Mouse (Mus musculus) thymus, adult 2 months (tissue): ENCODE results near the gene Ccdc115. TPM values are rescaled to one million over a fixed set of nuclear protein-coding genes. Genes with fewer than 3 reads are reported as not detected.

Experiments used
- DNase-seq: peaks from one replicate; pipeline ENCODE4 v3.0.0; 2021
- H3K27ac ChIP-seq: fragments of 200-500 bp; 2 replicates; pipeline ENCODE4 v1.5.1; 2012; ENCODE audit warnings: low read length, control low read depth; ENCODE audit not compliant: control insufficient read depth, insufficient read depth
- H3K27me3 ChIP-seq: fragments of 200-500 bp; 2 replicates; pipeline ENCODE4 v1.6.1; 2012; ENCODE audit warnings: mild to moderate bottlenecking, low read length, moderate library complexity, mixed read lengths; ENCODE audit not compliant: control insufficient read depth, insufficient read depth
- H3K36me3 ChIP-seq: fragments of 200-500 bp; 2 replicates; pipeline ENCODE4 v1.6.1; 2012; ENCODE audit warnings: mild to moderate bottlenecking, low read length, moderate library complexity; ENCODE audit not compliant: control insufficient read depth, insufficient read depth
- H3K4me1 ChIP-seq: fragments of 200-500 bp; replicated peaks from 2 replicates; pipeline ENCODE4 v1.6.1; 2012; ENCODE audit warnings: low read length; ENCODE audit not compliant: control insufficient read depth, insufficient read depth
- H3K4me3 ChIP-seq: fragments of 200-500 bp; 2 replicates; pipeline ENCODE4 v1.5.1; 2012; ENCODE audit warnings: mild to moderate bottlenecking, low read length, control low read depth, moderate library complexity; ENCODE audit not compliant: control insufficient read depth, insufficient read depth
- CTCF ChIP-seq: fragments of 200-500 bp; IDR thresholded peaks from 2 replicates; pipeline ENCODE4 v1.5.1; 2012; ENCODE audit warnings: mild to moderate bottlenecking, control low read depth, low read length, moderate library complexity, borderline replicate concordance; ENCODE audit not compliant: control insufficient read depth, poor library complexity, insufficient read depth; ENCODE audit errors: extremely low read depth
- POLR2A ChIP-seq: fragments of 200-500 bp; IDR thresholded peaks from 2 replicates; pipeline ENCODE4 v1.6.1; 2012; ENCODE audit warnings: mild to moderate bottlenecking, low read length, control low read depth, moderate library complexity; ENCODE audit not compliant: control insufficient read depth, poor library complexity, insufficient read depth; ENCODE audit errors: extremely low read depth
- WGBS: fragments of 180-500 bp; shearing (Covaris S2); methylation state at CpG from one replicate; pipeline ENCODE4 v1.1.7; 2018; 5-methylcytosine and 5-hydroxymethylcytosine counted together
- polyA plus RNA-seq: library from polyadenylated mRNA; depleted of rRNA; stranded (reverse); fragments of >200 nt; gene quantifications from 2 replicates; pipeline ENCODE4 v1.2.3, GENCODE M21; 2012

Ccdc115 gene
- polyA plus RNA-seq, 1 experiment, result 29.6 TPM

DNA sequence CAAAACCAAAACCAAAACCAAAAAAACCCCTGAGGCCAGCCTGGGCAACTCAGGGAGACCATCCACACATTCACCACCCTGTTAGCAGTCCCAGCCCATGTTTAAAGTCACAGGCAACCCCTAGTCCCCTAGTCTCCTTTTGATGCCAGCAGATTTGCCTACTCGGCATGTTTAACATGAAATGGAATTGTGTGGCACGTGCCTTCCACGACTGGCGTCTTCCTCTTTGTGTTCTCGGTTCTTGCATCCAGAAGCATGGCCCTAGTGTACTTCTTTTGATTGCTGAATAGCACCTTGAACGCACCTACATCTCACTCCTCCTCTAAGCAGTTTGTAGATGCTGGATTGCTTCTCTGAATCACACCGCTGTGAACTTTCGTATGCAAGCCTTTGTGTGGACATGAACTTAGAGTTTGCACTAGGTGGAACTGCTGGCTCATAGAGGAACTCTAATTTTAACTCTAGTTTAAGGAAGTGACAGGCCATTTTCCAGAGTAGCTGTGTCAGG is 24.9 kb upstream of the Ccdc115 start:
- no peak overlapping the region for H3K4me3 ChIP-seq
- DNase-seq, result no peak
- WGBS, result 22% methylated on average over 8 of the region's 8 CpGs

DNA sequence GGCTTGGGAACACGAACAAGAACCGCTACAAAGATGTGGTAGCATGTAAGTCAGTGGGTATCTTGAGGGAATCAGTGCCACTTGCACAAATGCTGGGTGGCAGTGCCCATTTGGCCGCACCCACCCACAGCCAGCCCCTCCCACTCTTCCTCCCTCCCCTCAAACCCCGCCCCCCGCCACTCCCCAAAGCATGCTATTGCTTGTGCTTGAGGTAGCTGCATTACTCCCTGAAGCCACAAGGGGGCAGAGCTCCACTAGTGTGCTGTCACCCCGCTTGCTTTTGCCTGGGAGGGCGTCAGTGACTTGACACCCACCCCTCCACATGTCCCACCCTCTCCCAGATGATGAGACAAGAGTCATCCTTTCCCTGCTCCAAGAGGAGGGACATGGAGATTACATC is 23.3 kb upstream of the Ccdc115 start:
- Histone ChIP-seq H3K36me3 (no peaks in the 10 kb centered on the region), H3K4me1 (peaks cover 7% of the 10 kb centered on the region; the same call in 1 of the 2 replicates), H3K27me3 (no peaks in the 10 kb centered on the region; the same call in 1 of the 2 replicates), H3K27ac (no peak overlapping the region), H3K4me3 (no peak overlapping the region)
- WGBS, result 24% methylated on average over 7 of the region's 7 CpGs
- DNase-seq, result peak; percentile 82
- TF ChIP-seq CTCF (peak; percentile 82; the same call in 1 of the 2 replicates), POLR2A (no peak)

More for the DNA sequence above, 24.9 kb upstream of the Ccdc115 start:
- no peaks in the 10 kb centered on the region for H3K36me3 ChIP-seq
- no peaks in the 10 kb centered on the region; the same call in 1 of the 2 replicates for H3K27me3 ChIP-seq
- no peak overlapping the region for H3K27ac ChIP-seq
- TF ChIP-seq POLR2A (no peak), CTCF (no peak)
- peaks cover 9% of the 10 kb centered on the region; the same call in 1 of the 2 replicates for H3K4me1 ChIP-seq

DNA sequence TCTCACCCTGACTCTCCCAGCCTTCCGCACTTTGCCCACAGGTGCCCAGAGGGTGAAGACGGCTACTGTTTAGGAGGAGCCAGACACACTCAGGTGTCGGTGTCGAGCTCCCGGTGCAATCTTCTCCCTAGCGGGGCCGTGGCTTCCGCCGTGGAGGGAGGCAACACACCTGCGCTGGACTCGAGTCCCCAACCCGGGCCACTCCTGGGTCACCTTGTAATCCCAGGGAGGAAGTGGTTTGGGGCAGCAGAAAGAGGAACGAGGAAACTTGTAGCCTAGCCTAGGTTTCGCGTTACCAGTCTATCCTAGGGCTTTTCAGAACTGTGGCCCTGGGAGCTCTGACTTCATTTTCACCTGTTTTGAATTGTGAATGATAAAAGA is 20.6 kb upstream of the Ccdc115 start:
- Histone ChIP-seq H3K4me1 (peaks cover 7% of the 10 kb centered on the region; the same call in 1 of the 2 replicates), H3K4me3 (peak overlapping the region; percentile 59), H3K27me3 (no peaks in the 10 kb centered on the region; the same call in 1 of the 2 replicates), H3K36me3 (no peaks in the 10 kb centered on the region), H3K27ac (no peak overlapping the region)
- DNase-seq, result no peak
- WGBS, result under 1% methylated on average over 15 of the region's 15 CpGs
- TF ChIP-seq POLR2A (no peak), CTCF (no peak)

DNA sequence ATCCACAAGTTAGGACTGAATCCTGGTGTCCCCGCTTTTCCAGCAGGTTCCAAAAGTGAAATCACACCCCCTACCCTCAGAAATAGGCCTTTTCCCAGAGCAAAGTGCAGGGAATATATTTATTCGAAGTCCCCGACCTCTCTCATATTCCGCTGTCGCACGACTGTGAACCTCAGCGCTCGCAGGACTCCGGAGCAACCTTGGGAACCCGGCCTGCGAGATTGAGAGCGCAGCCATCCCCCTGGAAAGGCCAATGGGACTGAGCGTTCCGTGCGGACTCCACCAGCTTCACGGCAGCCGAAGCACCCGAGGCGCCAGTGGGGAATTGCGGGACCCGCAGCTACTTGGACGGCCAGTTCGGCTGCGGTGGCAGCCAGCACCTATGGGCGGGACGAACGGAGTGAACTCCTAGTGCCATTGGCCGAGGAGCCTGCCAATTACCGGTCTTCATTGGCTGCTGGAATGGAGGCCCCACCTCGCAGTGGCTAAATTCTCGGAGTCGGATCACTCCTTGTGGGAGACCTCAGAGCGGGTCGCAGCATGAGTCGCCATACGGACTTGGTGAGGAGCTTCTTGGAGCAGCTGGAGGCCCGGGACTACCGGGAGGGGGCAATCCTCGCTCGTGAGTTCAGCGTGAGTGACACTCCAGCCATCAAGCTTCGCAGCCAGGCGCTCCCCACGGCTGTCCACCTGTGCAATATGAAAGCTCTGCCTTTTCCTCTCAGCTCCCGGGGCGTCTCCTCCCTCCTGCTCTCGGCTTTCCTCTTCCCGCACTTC is 20.0 kb upstream of the Ccdc115 start, which contains the start of gene Ptpn18:
Gene Ptpn18 (plus strand): TSS at position 479 of the 777 bp plus-strand sequence.
- Histone ChIP-seq H3K27ac (no peak within 1 kb of the TSS), H3K4me1 (peaks cover 7% of the 10 kb centered on the region; the same call in 1 of the 2 replicates), H3K4me3 (peak within 1 kb of the TSS; percentile 59), H3K36me3 (no peaks in the 10 kb centered on the region), H3K27me3 (no peaks in the 10 kb centered on the region; the same call in 1 of the 2 replicates)
- peak; percentile 91 for DNase-seq
- no peak for TF ChIP-seq CTCF
- 0 out of 2 replicates have a peak, but pooled peaks have one; percentile 40 for TF ChIP-seq POLR2A
- under 1% methylated on average over 48 of the region's 48 CpGs for WGBS

DNA sequence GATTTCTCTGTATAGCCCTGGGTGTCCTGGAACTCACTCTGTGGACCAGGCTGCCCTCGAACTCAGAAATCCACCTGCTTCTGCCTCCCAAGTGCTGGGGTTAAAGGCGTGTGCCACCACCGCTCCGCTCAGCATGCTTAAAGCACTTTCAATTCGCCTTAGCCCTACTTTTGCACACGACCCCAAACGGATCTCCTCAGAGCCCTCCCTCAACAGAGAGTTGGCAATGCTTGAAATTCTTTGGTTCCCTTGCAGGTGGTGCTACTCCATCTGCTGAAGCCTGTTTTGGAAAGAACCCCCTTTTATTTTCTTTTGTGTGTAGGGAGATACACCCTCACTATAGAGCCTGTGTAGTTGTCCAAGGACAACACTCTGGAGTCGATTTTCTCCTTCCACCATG is 19.0 kb upstream of the Ccdc115 start:
- no peak overlapping the region for H3K4me3 ChIP-seq
- peaks cover 4% of the 10 kb centered on the region; the same call in 1 of the 2 replicates for H3K4me1 ChIP-seq
- no peaks in the 10 kb centered on the region; the same call in 1 of the 2 replicates for H3K27me3 ChIP-seq
- H3K27ac ChIP-seq, result no peak overlapping the region
- no peaks in the 10 kb centered on the region for H3K36me3 ChIP-seq
- TF ChIP-seq POLR2A (no peak), CTCF (no peak)
- DNase-seq, result no peak
- WGBS, result 49% methylated on average over 8 of the region's 8 CpGs

DNA sequence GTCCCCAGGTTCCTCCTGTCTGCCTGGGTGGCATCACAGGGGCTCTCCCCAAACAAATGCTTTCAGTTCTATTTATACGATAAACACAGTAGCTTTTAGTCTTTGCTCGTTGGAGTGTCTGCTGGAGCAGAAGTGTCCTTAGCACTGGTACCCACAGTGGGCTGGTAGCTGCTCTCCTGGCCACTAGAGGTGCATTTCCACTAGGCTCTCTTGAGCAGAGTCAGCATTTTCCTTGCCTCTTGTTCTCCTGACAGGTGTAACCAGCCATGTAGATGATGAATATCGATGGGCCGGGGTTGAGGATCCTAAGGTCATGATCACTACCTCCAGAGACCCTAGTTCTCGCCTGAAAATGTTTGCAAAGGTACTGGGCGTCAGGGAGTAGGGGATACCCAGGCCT is 3.7 kb upstream of the Ccdc115 start:
- peaks cover 30% of the 10 kb centered on the region for H3K36me3 ChIP-seq
- no peak for DNase-seq
- no peak overlapping the region for H3K27ac ChIP-seq
- WGBS, result 94% methylated on average over 6 of the region's 6 CpGs
- H3K27me3 ChIP-seq, result no peaks in the 10 kb centered on the region
- TF ChIP-seq CTCF (no peak), POLR2A (no peak)
- peaks cover 3% of the 10 kb centered on the region for H3K4me1 ChIP-seq
- no peak overlapping the region for H3K4me3 ChIP-seq
